Mouse (Mus musculus) forebrain, embryonic 14.5 days (tissue): ENCODE results near the gene Haao. TPM values are rescaled to one million over a fixed set of nuclear protein-coding genes. Genes with fewer than 3 reads are reported as not detected.

Experiments
- ATAC-seq: fragments of 200-750 bp; cut with Nextera tagmentation; 2 replicates; pipeline ENCODE4 v1.8.0; 2017; ENCODE audit warnings: mild to moderate bottlenecking, moderate library complexity
- DNase-seq: peaks from one replicate; pipeline ENCODE4 v3.0.0-alpha.2; 2015; ENCODE audit warnings: low spot score
- H3K27ac ChIP-seq: fragments of 300-500 bp; sonication (generic); 2 replicates; pipeline ENCODE4 v1.5.1; 2014; ENCODE audit warnings: low read depth, mild to moderate bottlenecking, control low read depth, low read length, moderate library complexity
- H3K27me3 ChIP-seq: fragments of 300-500 bp; sonication (generic); replicated peaks from 2 replicates; pipeline ENCODE4 v1.6.1; 2014; ENCODE audit warnings: low read length, control low read depth, mixed read lengths; ENCODE audit not compliant: control insufficient read depth, insufficient read depth
- H3K36me3 ChIP-seq: fragments of 300-500 bp; sonication (generic); 2 replicates; pipeline ENCODE4 v1.6.1; 2014; ENCODE audit warnings: low read length, control low read depth; ENCODE audit not compliant: control insufficient read depth, insufficient read depth
- H3K4me1 ChIP-seq: fragments of 300-500 bp; sonication (generic); 2 replicates; pipeline ENCODE4 v1.6.1; 2014; ENCODE audit warnings: antibody characterized with exemption, low read length, control low read depth; ENCODE audit not compliant: control insufficient read depth, insufficient read depth
- H3K4me2 ChIP-seq: fragments of 300-500 bp; sonication (generic); 2 replicates; pipeline ENCODE4 v1.6.1; 2014; ENCODE audit warnings: mild to moderate bottlenecking, control low read depth, low read length
- H3K4me3 ChIP-seq: fragments of 300-500 bp; sonication (generic); 2 replicates; pipeline ENCODE4 v1.5.1; 2014; ENCODE audit warnings: low read depth, low read length, control low read depth
- H3K9ac ChIP-seq: fragments of 300-500 bp; sonication (generic); 2 replicates; pipeline ENCODE4 v1.6.1; 2014; ENCODE audit warnings: mild to moderate bottlenecking, low read length, control low read depth, moderate library complexity
- H3K9me3 ChIP-seq: fragments of 300-500 bp; sonication (generic); replicated peaks from 2 replicates; pipeline ENCODE4 v1.6.1; 2016; ENCODE audit warnings: low read length, control low read depth, mixed read lengths; ENCODE audit not compliant: control insufficient read depth
- WGBS: fragments of 180-500 bp; shearing (Covaris S2); extraction: QIAGEN DNeasy Blood & Tissue Kit; methylation state at CpG from one replicate; pipeline ENCODE4 v1.1.7; 2014; 5-methylcytosine and 5-hydroxymethylcytosine counted together
- polyA plus RNA-seq: library from polyadenylated mRNA; unstranded; fragments of >200 nt; fragmentation: Nextera tagmentation; extraction: Ambion mirVana; gene quantifications from 2 replicates; pipeline ENCODE4 v1.2.1, GENCODE M21; 2014

Gene Haao
- polyA plus RNA-seq, result 0.53 TPM in 1 of 2 replicates, not detected in the other

- no peak within 1 kb of the TSS for H3K27ac ChIP-seq
- H3K9me3 ChIP-seq, result no peaks in the 10 kb centered on the region
- WGBS, result 89% methylated on average over 3 of the region's 3 CpGs
Observed at GRCm38 (mm10) chr17:83847815-83848214, at the start of gene Haao. Gene Haao (minus strand): TSS chr17:83847963.

GRCm38 (mm10) chr17:83897361-83897799 is 49.6 kb upstream of the Haao start:
- Histone ChIP-seq H3K4me3 (no peak overlapping the region), H3K4me1 (no peaks in the 10 kb centered on the region), H3K27me3 (no peaks in the 10 kb centered on the region), H3K27ac (no peak overlapping the region), H3K9ac (no peak overlapping the region), H3K9me3 (no peaks in the 10 kb centered on the region), H3K36me3 (no peaks in the 10 kb centered on the region), H3K4me2 (no peak overlapping the region)
- 79% methylated on average over 8 of the region's 8 CpGs for WGBS
- no peak for ATAC-seq
- DNase-seq, result no peak

More at GRCm38 (mm10) chr17:83847815-83848214, at the start of gene Haao:
- H3K9ac ChIP-seq, result no peak within 1 kb of the TSS
- H3K4me2 ChIP-seq, result no peak within 1 kb of the TSS
- no peaks in the 10 kb centered on the region for H3K27me3 ChIP-seq
- H3K36me3 ChIP-seq, result no peaks in the 10 kb centered on the region
- H3K4me3 ChIP-seq, result no peak within 1 kb of the TSS
- 0 out of 2 replicates have a peak, but pooled peaks cover 2% of the 10 kb centered on the region for H3K4me1 ChIP-seq
- DNase-seq, result no peak
- no peak for ATAC-seq

GRCm38 (mm10) chr17:83896723-83897122 is 49.0 kb upstream of the Haao start:
- WGBS, result 23% methylated on average over 10 of the region's 10 CpGs
- no peaks in the 10 kb centered on the region for H3K27me3 ChIP-seq

GRCm38 (mm10) chr17:83895321-83895770 is 47.6 kb upstream of the Haao start:
- Histone ChIP-seq H3K4me2 (no peak overlapping the region), H3K4me1 (no peaks in the 10 kb centered on the region), H3K27ac (no peak overlapping the region), H3K4me3 (no peak overlapping the region), H3K27me3 (no peaks in the 10 kb centered on the region), H3K9me3 (no peaks in the 10 kb centered on the region), H3K9ac (no peak overlapping the region), H3K36me3 (no peaks in the 10 kb centered on the region)
- ATAC-seq, result no peak
- DNase-seq, result no peak
- WGBS, result 67% methylated on average over 8 of the region's 8 CpGs

More at GRCm38 (mm10) chr17:83896723-83897122, 49.0 kb upstream of the Haao start:
- no peak overlapping the region for H3K9ac ChIP-seq
- H3K4me3 ChIP-seq, result no peak overlapping the region
- no peaks in the 10 kb centered on the region for H3K36me3 ChIP-seq
- no peaks in the 10 kb centered on the region for H3K4me1 ChIP-seq
- ATAC-seq (peak; percentile 62), DNase-seq (peak; percentile 83)
- H3K4me2 ChIP-seq, result no peak overlapping the region
- H3K9me3 ChIP-seq, result no peaks in the 10 kb centered on the region
- H3K27ac ChIP-seq, result no peak overlapping the region

GRCm38 (mm10) chr17:83893134-83893533 is 45.4 kb upstream of the Haao start:
- Histone ChIP-seq H3K4me1 (peaks cover 4% of the 10 kb centered on the region), H3K27me3 (no peaks in the 10 kb centered on the region), H3K36me3 (no peaks in the 10 kb centered on the region), H3K4me3 (no peak overlapping the region), H3K9ac (no peak overlapping the region), H3K9me3 (no peaks in the 10 kb centered on the region), H3K27ac (no peak overlapping the region), H3K4me2 (no peak overlapping the region)
- DNase-seq, result no peak
- WGBS, result 95% methylated on average over 4 of the region's 4 CpGs
- no peak for ATAC-seq

- Histone ChIP-seq H3K4me3 (no peak overlapping the region), H3K36me3 (no peaks in the 10 kb centered on the region), H3K27ac (no peak overlapping the region), H3K9ac (no peak overlapping the region), H3K9me3 (no peaks in the 10 kb centered on the region), H3K4me2 (no peak overlapping the region), H3K27me3 (no peaks in the 10 kb centered on the region), H3K4me1 (peaks cover 4% of the 10 kb centered on the region)
- WGBS, result 82% methylated on average over 9 of the region's 9 CpGs
- ATAC-seq (no peak), DNase-seq (no peak)
Observed at GRCm38 (mm10) chr17:83891864-83892263, 44.1 kb upstream of the Haao start.

- Histone ChIP-seq H3K4me1 (peaks cover 4% of the 10 kb centered on the region), H3K27ac (no peak overlapping the region), H3K9ac (no peak overlapping the region), H3K36me3 (no peaks in the 10 kb centered on the region), H3K27me3 (no peaks in the 10 kb centered on the region), H3K4me3 (no peak overlapping the region), H3K4me2 (no peak overlapping the region), H3K9me3 (no peaks in the 10 kb centered on the region)
- DNase-seq (no peak), ATAC-seq (no peak)
- 87% methylated on average over 5 of the region's 5 CpGs for WGBS
Observed at GRCm38 (mm10) chr17:83890373-83890696, 42.6 kb upstream of the Haao start.

- Histone ChIP-seq H3K27ac (peak overlapping the region; percentile 57; the same call in 1 of the 2 replicates), H3K4me1 (peaks cover 4% of the 10 kb centered on the region), H3K9me3 (no peaks in the 10 kb centered on the region), H3K4me3 (no peak overlapping the region), H3K36me3 (no peaks in the 10 kb centered on the region), H3K9ac (no peak overlapping the region; the same call in 1 of the 2 replicates), H3K4me2 (no peak overlapping the region), H3K27me3 (no peaks in the 10 kb centered on the region)
- 32% methylated on average over 13 of the region's 13 CpGs for WGBS
- peak; percentile 69 for ATAC-seq
- peak; percentile 76 for DNase-seq
Observed at GRCm38 (mm10) chr17:83889691-83890372, 42.1 kb upstream of the Haao start.

- H3K4me1 ChIP-seq, result peaks cover 4% of the 10 kb centered on the region
- H3K36me3 ChIP-seq, result no peaks in the 10 kb centered on the region
- DNase-seq (no peak), ATAC-seq (no peak)
- H3K4me2 ChIP-seq, result no peak overlapping the region
- H3K27me3 ChIP-seq, result no peaks in the 10 kb centered on the region
- peak overlapping the region; percentile 57; the same call in 1 of the 2 replicates for H3K27ac ChIP-seq
- H3K4me3 ChIP-seq, result no peak overlapping the region
- H3K9me3 ChIP-seq, result no peaks in the 10 kb centered on the region
- WGBS, result 84% methylated on average over 5 of the region's 5 CpGs
- no peak overlapping the region for H3K9ac ChIP-seq
Observed at GRCm38 (mm10) chr17:83889329-83889690, 41.5 kb upstream of the Haao start.
